Mouse (Mus musculus) liver, adult 2 months (tissue): Measurements from ENCODE around the gene Rufy3.

Source experiments
- CTCF ChIP-seq: fragments of 200-500 bp; IDR thresholded peaks from 2 replicates; pipeline ENCODE4 v1.5.1; 2011; ENCODE audit warnings: low read depth, low read length, control low read depth
- POLR2A ChIP-seq: fragments of 200-500 bp; IDR thresholded peaks from 2 replicates; pipeline ENCODE4 v1.6.1; 2011; ENCODE audit warnings: low read length, control low read depth; ENCODE audit not compliant: insufficient read depth; ENCODE audit errors: extremely low read depth

DNA sequence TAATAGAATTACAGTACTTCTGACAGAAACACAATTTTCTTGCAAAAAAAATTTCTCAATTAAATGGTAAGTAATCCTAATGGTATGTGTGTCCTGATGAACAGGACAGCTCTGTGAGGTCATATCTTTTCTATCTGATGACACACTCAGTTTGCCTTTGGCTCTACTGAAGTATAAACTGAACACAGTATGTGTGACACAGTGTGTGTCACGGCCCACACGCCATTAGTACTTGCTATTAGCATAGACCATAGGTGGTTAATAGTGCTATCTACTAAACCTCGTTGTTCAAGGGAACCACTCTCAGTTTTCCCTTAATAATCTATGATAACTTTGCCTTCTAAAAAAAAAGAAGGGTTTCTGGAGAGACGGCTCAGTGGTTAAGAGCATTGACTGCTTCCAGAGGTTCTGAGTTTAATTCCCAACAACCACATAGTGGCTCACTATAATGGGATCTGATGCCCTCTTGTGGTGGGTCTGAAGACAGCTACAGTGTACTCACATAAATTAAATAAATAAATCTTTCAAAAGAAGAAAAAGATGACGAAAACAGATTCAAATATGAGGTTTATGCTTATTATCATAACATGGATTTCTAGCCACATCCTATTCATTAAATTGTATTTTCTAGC lies 22.1 kb upstream of the Rufy3 start:
- TF ChIP-seq POLR2A: no peak
- 0 out of 2 replicates have a peak, but pooled peaks have one; percentile 11 for TF ChIP-seq CTCF
